Mouse (Mus musculus) heart, adult 2 months (tissue): ENCODE measurements around the gene Kif3a. TPM values are rescaled to one million over a fixed set of nuclear protein-coding genes. Genes with fewer than 3 reads are reported as not detected.

ENCODE experiments used
- DNase-seq, 2 experiments: peaks; one replicate each; pipeline ENCODE4 v3.0.0; 2021
- H3K27ac ChIP-seq: fragments of 200-600 bp; 2 replicates; pipeline ENCODE4 v1.8.1; 2022
- H3K27me3 ChIP-seq: fragments of 200-500 bp; 2 replicates; pipeline ENCODE4 v1.6.1; 2012; ENCODE audit warnings: mild to moderate bottlenecking, low read length, inconsistent platforms, mixed read lengths; ENCODE audit not compliant: control insufficient read depth, insufficient read depth
- H3K36me3 ChIP-seq: fragments of 200-500 bp; 2 replicates; pipeline ENCODE4 v1.6.1; 2012; ENCODE audit warnings: low read length, inconsistent platforms; ENCODE audit not compliant: control insufficient read depth, insufficient read depth
- H3K4me1 ChIP-seq: fragments of 200-500 bp; 2 replicates; pipeline ENCODE4 v1.6.1; 2011; ENCODE audit warnings: low read length; ENCODE audit not compliant: control insufficient read depth, insufficient read depth
- H3K4me3 ChIP-seq: fragments of 200-600 bp; 2 replicates; pipeline ENCODE4 v1.8.1; 2022
- H3K79me2 ChIP-seq: fragments of 200-500 bp; replicated peaks from 2 replicates; pipeline ENCODE4 v1.6.1; 2012; ENCODE audit warnings: mild to moderate bottlenecking, inconsistent platforms, low read length, moderate library complexity, mixed read lengths; ENCODE audit not compliant: control insufficient read depth, insufficient read depth
- H3K9ac ChIP-seq: fragments of 200-500 bp; 2 replicates; pipeline ENCODE4 v1.6.1; 2012; ENCODE audit warnings: low read depth, mild to moderate bottlenecking, control low read depth, inconsistent platforms, low read length, mixed read lengths
- CTCF ChIP-seq: fragments of 200-600 bp; IDR thresholded peaks from 2 replicates; pipeline ENCODE4 v1.8.1; 2022; ENCODE audit warnings: antibody characterized with exemption, mild to moderate bottlenecking, moderate library complexity
- EP300 ChIP-seq: fragments of 200-500 bp; IDR thresholded peaks from 2 replicates; pipeline ENCODE4 v1.6.1; 2011; ENCODE audit warnings: low read depth, low read length, control low read depth; ENCODE audit not compliant: insufficient read depth
- POLR2A ChIP-seq: fragments of 200-500 bp; IDR thresholded peaks from 2 replicates; pipeline ENCODE4 v1.6.1; 2011; ENCODE audit warnings: mild to moderate bottlenecking, low read depth, low read length, control low read depth; ENCODE audit not compliant: insufficient read depth
- WGBS: fragments of 180-500 bp; shearing (Covaris S2); methylation state at CpG from one replicate; pipeline ENCODE4 v1.1.7; 2018; 5-methylcytosine and 5-hydroxymethylcytosine counted together
- intact Hi-C: fragments of 180-260 bp; cut with DNase I; formaldehyde crosslinking; loops from one replicate; pipeline ENCODE4 v1.15.1; 2025
- polyA plus RNA-seq: library from polyadenylated mRNA; depleted of rRNA; stranded (reverse); fragments of >200 nt; gene quantifications from 2 replicates; pipeline ENCODE4 v1.2.3, GENCODE M21; 2012
- total RNA-seq, 2 experiments: library from RNA; stranded (reverse); gene quantifications; 2 replicates each; pipeline ENCODE4 v1.2.3; 2021

Kif3a gene
- total and polyA plus RNA-seq, 3 experiments, result 4.9 to 8.2 (median 7.9) TPM

DNA sequence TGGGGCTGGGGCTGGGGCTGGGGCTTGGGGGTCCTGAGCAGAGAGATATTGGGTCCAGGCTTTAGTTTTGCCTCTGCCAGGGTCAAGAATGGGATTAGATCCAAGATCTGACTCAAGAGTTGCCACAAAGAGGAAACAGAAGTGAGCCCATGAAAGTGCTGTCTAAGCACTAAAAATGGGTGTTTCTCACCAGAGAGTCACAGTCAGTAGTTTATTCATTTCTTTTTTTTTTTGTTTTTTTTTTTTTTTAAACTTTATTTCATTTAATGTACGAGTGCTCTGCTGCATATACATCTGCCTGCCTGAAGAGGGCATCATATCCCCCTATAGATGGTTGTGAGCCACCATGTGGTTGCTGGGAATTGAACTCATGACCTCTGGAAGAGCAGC, 35.0 kb upstream of the Kif3a start:
- Histone ChIP-seq H3K79me2 (0 out of 2 replicates have a peak, but pooled peaks cover 2% of the 10 kb centered on the region), H3K4me1 (peaks cover 14% of the 10 kb centered on the region), H3K9ac (no peak overlapping the region), H3K4me3 (no peak overlapping the region), H3K27ac (no peak overlapping the region), H3K36me3 (no peaks in the 10 kb centered on the region), H3K27me3 (no peaks in the 10 kb centered on the region)
- 88% methylated on average over 1 of the region's 1 CpGs for WGBS
- intact Hi-C loops, result no loop called here
- no peak for DNase-seq
- TF ChIP-seq EP300, result no peak
- TF ChIP-seq POLR2A, result no peak
- TF ChIP-seq CTCF, result peak; percentile 30

DNA sequence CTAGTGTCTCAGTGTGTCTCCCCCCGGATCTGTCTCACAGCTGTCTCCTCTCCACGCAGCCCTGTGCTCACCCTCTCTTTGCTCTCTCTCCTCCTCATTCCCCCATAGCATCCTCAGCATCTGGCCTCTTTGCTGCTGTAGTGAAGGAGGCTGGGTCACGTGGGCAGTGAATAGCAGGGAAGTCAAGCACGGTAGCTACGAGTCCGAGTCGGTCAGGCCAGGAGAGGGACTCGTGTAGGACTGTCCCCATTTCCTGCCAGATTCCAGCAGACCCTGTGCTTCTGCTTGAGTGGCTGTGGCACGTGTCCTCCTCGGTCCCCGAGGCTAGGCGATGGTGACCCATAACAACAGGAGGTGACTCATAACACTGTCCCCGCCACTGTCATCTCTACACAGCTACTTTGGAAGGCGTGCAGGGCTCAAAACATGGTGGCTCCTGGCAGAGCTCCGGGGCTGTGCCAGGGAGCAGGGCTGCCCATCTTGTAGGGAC, 28.1 kb upstream of the Kif3a start:
- WGBS, result 58% methylated on average over 15 of the region's 15 CpGs
- Histone ChIP-seq H3K79me2 (no peaks in the 10 kb centered on the region), H3K9ac (no peak overlapping the region), H3K36me3 (no peaks in the 10 kb centered on the region), H3K27ac (no peak overlapping the region), H3K4me3 (no peak overlapping the region), H3K27me3 (no peaks in the 10 kb centered on the region), H3K4me1 (no peaks in the 10 kb centered on the region)
- DNase-seq, result peak in 1 of 2 experiments; percentile 12
- TF ChIP-seq POLR2A, result no peak
- TF ChIP-seq CTCF, result no peak
- TF ChIP-seq EP300, result no peak
- intact Hi-C loops, result no loop called here

DNA sequence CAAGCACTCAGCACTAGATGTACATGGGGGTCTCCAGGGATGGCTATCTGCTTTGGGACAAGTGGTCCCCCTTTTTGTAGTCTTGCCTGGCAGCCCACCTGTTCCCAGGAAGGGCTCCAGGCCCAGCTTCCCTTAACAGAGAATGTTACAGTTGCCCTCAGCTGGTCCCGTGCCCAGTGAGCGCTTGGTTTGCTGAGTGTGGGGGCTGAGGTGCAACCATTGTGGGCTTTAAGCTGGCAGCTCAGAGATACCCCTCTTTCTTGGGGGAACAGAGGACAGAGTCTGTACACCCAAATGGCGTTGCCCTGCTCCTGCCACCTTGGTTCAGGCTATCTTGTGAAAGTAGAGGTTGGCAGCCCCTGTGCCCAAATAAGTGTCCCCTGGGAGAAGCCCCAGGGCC, 26.8 kb upstream of the Kif3a start:
- TF ChIP-seq EP300 (no peak), POLR2A (no peak), CTCF (no peak)
- Histone ChIP-seq H3K9ac (no peak overlapping the region), H3K4me1 (no peaks in the 10 kb centered on the region), H3K36me3 (no peaks in the 10 kb centered on the region), H3K4me3 (no peak overlapping the region), H3K79me2 (no peaks in the 10 kb centered on the region), H3K27ac (no peak overlapping the region), H3K27me3 (no peaks in the 10 kb centered on the region)
- 98% methylated on average over 3 of the region's 3 CpGs for WGBS
- DNase-seq, result no peak
- intact Hi-C loops, result no loop called here

DNA sequence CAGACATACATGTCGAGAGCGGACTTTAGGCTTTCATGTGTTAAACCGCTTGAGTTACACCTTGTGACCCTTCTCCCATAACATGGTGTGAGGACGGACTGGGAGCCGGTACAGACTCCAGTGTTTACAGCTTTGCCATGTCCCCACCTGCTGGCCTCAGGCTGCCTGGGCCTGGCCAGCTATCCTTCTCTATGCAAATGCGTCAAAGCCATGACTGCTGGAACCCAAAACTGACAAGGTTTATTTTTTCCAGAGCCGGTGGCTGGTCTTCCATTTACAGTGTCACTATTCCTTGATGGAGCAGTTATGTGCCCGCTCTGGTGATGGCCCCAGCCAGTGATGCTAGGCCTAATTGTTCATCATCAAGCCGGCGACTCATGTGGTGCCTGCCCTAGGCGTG, 26.0 kb upstream of the Kif3a start:
- 85% methylated on average over 11 of the region's 11 CpGs for WGBS
- Histone ChIP-seq H3K27me3 (no peaks in the 10 kb centered on the region), H3K4me1 (no peaks in the 10 kb centered on the region), H3K4me3 (no peak overlapping the region), H3K9ac (no peak overlapping the region), H3K79me2 (no peaks in the 10 kb centered on the region), H3K27ac (no peak overlapping the region), H3K36me3 (no peaks in the 10 kb centered on the region)
- DNase-seq, result no peak
- TF ChIP-seq EP300, result no peak
- TF ChIP-seq CTCF, result peak; percentile 32
- no peak for TF ChIP-seq POLR2A
- intact Hi-C loops, result no loop called here

DNA sequence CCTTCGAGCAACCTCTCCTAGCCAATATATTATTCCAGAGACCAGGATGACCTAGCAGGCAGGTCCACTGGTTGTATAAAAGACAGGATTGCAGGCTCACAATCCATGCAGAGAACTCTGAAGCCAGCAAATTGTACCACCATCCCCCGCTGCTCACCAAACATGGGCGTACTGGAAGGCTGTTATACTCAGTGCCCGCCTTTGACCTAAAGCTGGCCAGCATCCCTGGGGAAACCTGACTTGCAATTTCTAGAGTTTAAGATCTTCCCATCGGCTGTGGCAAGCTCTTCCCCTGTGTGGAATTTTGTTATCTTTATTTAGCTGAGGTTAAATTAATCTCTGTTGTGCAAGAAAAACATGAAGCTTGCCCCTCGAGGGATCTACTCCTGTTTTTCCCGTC, 24.2 kb upstream of the Kif3a start:
- no peak for TF ChIP-seq CTCF
- Histone ChIP-seq H3K4me1 (no peaks in the 10 kb centered on the region), H3K36me3 (no peaks in the 10 kb centered on the region), H3K79me2 (no peaks in the 10 kb centered on the region), H3K27me3 (no peaks in the 10 kb centered on the region), H3K9ac (no peak overlapping the region), H3K4me3 (no peak overlapping the region), H3K27ac (no peak overlapping the region)
- intact Hi-C loops, result no loop called here
- 71% methylated on average over 7 of the region's 7 CpGs for WGBS
- DNase-seq, result no peak

DNA sequence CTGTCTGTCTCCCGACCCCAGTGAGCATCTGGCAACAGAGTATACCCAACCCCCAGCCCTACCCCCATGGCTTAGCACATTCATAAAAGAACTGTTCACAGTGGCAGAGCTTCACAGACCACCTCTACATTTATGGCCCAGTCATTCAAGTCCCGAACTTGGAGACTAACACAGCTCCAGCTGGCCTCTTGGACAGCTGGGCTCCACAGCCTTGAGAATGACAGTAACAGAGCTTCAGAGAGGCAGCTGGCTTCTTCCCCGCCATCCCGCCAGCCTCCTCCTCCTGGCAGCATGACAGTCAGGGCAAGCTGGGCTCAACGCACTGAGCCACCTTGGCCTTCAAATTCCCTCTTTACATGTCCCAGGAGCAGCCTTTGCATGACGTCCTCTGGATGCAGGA, 20.9 kb upstream of the Kif3a start:
- TF ChIP-seq EP300, result no peak
- TF ChIP-seq POLR2A, result no peak
- no peak for TF ChIP-seq CTCF
- Histone ChIP-seq H3K4me1 (no peaks in the 10 kb centered on the region), H3K9ac (no peak overlapping the region), H3K27me3 (no peaks in the 10 kb centered on the region), H3K36me3 (no peaks in the 10 kb centered on the region), H3K4me3 (no peak overlapping the region), H3K27ac (no peak overlapping the region), H3K79me2 (no peaks in the 10 kb centered on the region)
- intact Hi-C loops, result no loop called here
- DNase-seq, result no peak
- 61% methylated on average over 6 of the region's 6 CpGs for WGBS
